Mouse (Mus musculus): ENCODE results near the gene L3mbtl4. TPM values are rescaled to one million over a fixed set of nuclear protein-coding genes. Genes with fewer than 3 reads are reported as not detected.

L3mbtl4 gene
- total and polyA plus RNA-seq, 2 experiments from 2014 or later: 5.4 to 6.9 TPM

- 80% methylated on average over 7 of the region's 7 CpGs for WGBS
- no peaks in the 10 kb centered on the region for H3K9me3 ChIP-seq (ENCODE audit: low read length)
- H3K36me3 ChIP-seq (ENCODE audit: insufficient read depth, low read length): no peaks in the 10 kb centered on the region
Observed at GRCm38 (mm10) chr17:68629631-68630426, 356.2 kb downstream of the L3mbtl4 start.

GRCm38 (mm10) chr17:68631396-68631795 lies 357.8 kb downstream of the L3mbtl4 start:
- H3K4me2 ChIP-seq (ENCODE audit: low read depth, low read length): no peak overlapping the region
- H3K4me1 ChIP-seq (ENCODE audit: insufficient read depth, low read length): no peaks in the 10 kb centered on the region
- no peak overlapping the region for H3K27ac ChIP-seq
- no peaks in the 10 kb centered on the region for H3K36me3 ChIP-seq (ENCODE audit: insufficient read depth, low read length)
- no peaks in the 10 kb centered on the region for H3K27me3 ChIP-seq (ENCODE audit: insufficient read depth, low read length)
- 88% methylated on average over 8 of the region's 8 CpGs for WGBS
- H3K9me3 ChIP-seq (ENCODE audit: low read length): no peaks in the 10 kb centered on the region
- no peak for TF ChIP-seq CTCF (IDR thresholded peaks at IDR 0.05; ENCODE audit: low read depth)
- DNase-seq (ENCODE audit: low spot score) (no peak), ATAC-seq (no peak)
- no peak overlapping the region for H3K4me3 ChIP-seq (ENCODE audit: low read length)
- H3K9ac ChIP-seq (replicated peaks; ENCODE audit: low read length): no peak overlapping the region

More at GRCm38 (mm10) chr17:68629631-68630426, 356.2 kb downstream of the L3mbtl4 start:
- Histone ChIP-seq H3K27me3 (ENCODE audit: insufficient read depth, low read length) (no peaks in the 10 kb centered on the region), H3K4me1 (ENCODE audit: insufficient read depth, low read length) (no peaks in the 10 kb centered on the region), H3K4me2 (ENCODE audit: low read depth, low read length) (no peak overlapping the region), H3K27ac (no peak overlapping the region), H3K4me3 (ENCODE audit: low read length) (no peak overlapping the region), H3K9ac (replicated peaks; ENCODE audit: low read length) (no peak overlapping the region)
- DNase-seq (ENCODE audit: low spot score) (no peak), ATAC-seq (no peak)
- no peak for TF ChIP-seq CTCF (IDR thresholded peaks at IDR 0.05; ENCODE audit: low read depth)

- Histone ChIP-seq H3K27me3 (ENCODE audit: insufficient read depth, low read length) (no peaks in the 10 kb centered on the region), H3K27ac (no peak overlapping the region), H3K9ac (replicated peaks; ENCODE audit: low read length) (no peak overlapping the region), H3K4me2 (ENCODE audit: low read depth, low read length) (no peak overlapping the region), H3K4me1 (ENCODE audit: insufficient read depth, low read length) (no peaks in the 10 kb centered on the region), H3K9me3 (ENCODE audit: low read length) (no peaks in the 10 kb centered on the region), H3K4me3 (ENCODE audit: low read length) (no peak overlapping the region), H3K36me3 (ENCODE audit: insufficient read depth, low read length) (no peaks in the 10 kb centered on the region)
- 79% methylated on average over 6 of the region's 6 CpGs for WGBS
- TF ChIP-seq CTCF (IDR thresholded peaks at IDR 0.05; ENCODE audit: low read depth): peak; percentile 50
- ATAC-seq (no peak), DNase-seq (ENCODE audit: low spot score) (no peak)
Observed at GRCm38 (mm10) chr17:68640187-68640586, 366.6 kb downstream of the L3mbtl4 start.

- Histone ChIP-seq H3K9me3 (ENCODE audit: low read length) (no peaks in the 10 kb centered on the region), H3K27ac (no peak overlapping the region), H3K4me1 (ENCODE audit: insufficient read depth, low read length) (no peaks in the 10 kb centered on the region), H3K27me3 (ENCODE audit: insufficient read depth, low read length) (no peaks in the 10 kb centered on the region), H3K9ac (replicated peaks; ENCODE audit: low read length) (no peak overlapping the region), H3K36me3 (ENCODE audit: insufficient read depth, low read length) (no peaks in the 10 kb centered on the region), H3K4me3 (ENCODE audit: low read length) (no peak overlapping the region), H3K4me2 (ENCODE audit: low read depth, low read length) (no peak overlapping the region)
- ATAC-seq (no peak), DNase-seq (ENCODE audit: low spot score) (no peak)
- 80% methylated on average over 5 of the region's 5 CpGs for WGBS
- no peak for TF ChIP-seq CTCF (IDR thresholded peaks at IDR 0.05; ENCODE audit: low read depth)
Observed at GRCm38 (mm10) chr17:68642521-68643088, 369.0 kb downstream of the L3mbtl4 start.

GRCm38 (mm10) chr17:68666528-68666927 lies 392.9 kb downstream of the L3mbtl4 start:
- no peak for ATAC-seq
- Histone ChIP-seq H3K36me3 (ENCODE audit: insufficient read depth, low read length) (no peaks in the 10 kb centered on the region), H3K9me3 (ENCODE audit: low read length) (no peaks in the 10 kb centered on the region), H3K4me3 (ENCODE audit: low read length) (no peak overlapping the region), H3K9ac (replicated peaks; ENCODE audit: low read length) (no peak overlapping the region), H3K27me3 (ENCODE audit: insufficient read depth, low read length) (no peaks in the 10 kb centered on the region), H3K27ac (no peak overlapping the region), H3K4me1 (ENCODE audit: insufficient read depth, low read length) (no peaks in the 10 kb centered on the region), H3K4me2 (ENCODE audit: low read depth, low read length) (no peak overlapping the region)
- peak; percentile 6 for DNase-seq (ENCODE audit: low spot score)
- TF ChIP-seq CTCF (IDR thresholded peaks at IDR 0.05; ENCODE audit: low read depth): no peak
- WGBS: 72% methylated on average over 1 of the region's 1 CpGs

GRCm38 (mm10) chr17:68672088-68672504 lies 398.5 kb downstream of the L3mbtl4 start:
- 36% methylated on average over 7 of the region's 7 CpGs for WGBS
- no peak for TF ChIP-seq CTCF (IDR thresholded peaks at IDR 0.05; ENCODE audit: low read depth)
- H3K4me3 ChIP-seq (ENCODE audit: low read length): no peak overlapping the region
- H3K27me3 ChIP-seq (ENCODE audit: insufficient read depth, low read length): no peaks in the 10 kb centered on the region
- H3K36me3 ChIP-seq (ENCODE audit: insufficient read depth, low read length): no peaks in the 10 kb centered on the region
- no peak overlapping the region for H3K27ac ChIP-seq
- no peak for ATAC-seq
- DNase-seq (ENCODE audit: low spot score): peak; percentile 2
- H3K9ac ChIP-seq (replicated peaks; ENCODE audit: low read length): no peak overlapping the region
- H3K4me2 ChIP-seq (ENCODE audit: low read depth, low read length): no peak overlapping the region
- no peaks in the 10 kb centered on the region for H3K9me3 ChIP-seq (ENCODE audit: low read length)
- H3K4me1 ChIP-seq (ENCODE audit: insufficient read depth, low read length): no peaks in the 10 kb centered on the region

GRCm38 (mm10) chr17:68710701-68711100 lies 437.1 kb downstream of the L3mbtl4 start:
- Histone ChIP-seq H3K27ac (no peak overlapping the region), H3K9me3 (ENCODE audit: low read length) (no peaks in the 10 kb centered on the region), H3K4me1 (ENCODE audit: insufficient read depth, low read length) (no peaks in the 10 kb centered on the region), H3K4me3 (ENCODE audit: low read length) (no peak overlapping the region), H3K27me3 (ENCODE audit: insufficient read depth, low read length) (no peaks in the 10 kb centered on the region), H3K4me2 (ENCODE audit: low read depth, low read length) (no peak overlapping the region), H3K36me3 (ENCODE audit: insufficient read depth, low read length) (no peaks in the 10 kb centered on the region), H3K9ac (replicated peaks; ENCODE audit: low read length) (no peak overlapping the region)
- ATAC-seq (peak; percentile 27; the same call in 1 of the 2 replicates), DNase-seq (ENCODE audit: low spot score) (no peak)
- TF ChIP-seq CTCF (IDR thresholded peaks at IDR 0.05; ENCODE audit: low read depth): no peak
- WGBS: 61% methylated on average over 5 of the region's 5 CpGs

Measured in hindbrain, postnatal 0 days (tissue).